Mouse (Mus musculus): Measurements from ENCODE around the gene Jag1. TPM values are rescaled to one million over a fixed set of nuclear protein-coding genes. Genes with fewer than 3 reads are reported as not detected.
A peak's percentile ranks its signal among the peaks of the same experiment; 100 is the strongest.

The Jag1 gene
- 10 to 100 TPM; 15.6 to 18.1 TPM for total RNA-seq (2021)
- long read RNA-seq, experiment 1, partial matches to known transcripts: 8 of 9 reads
- long read RNA-seq, experiment 1, other reads (novel, unspliced or antisense): 1 of 9 reads
- long read RNA-seq, experiment 2, full-length matches to known transcripts: 4 of 10 reads
- long read RNA-seq, experiment 2, partial matches to known transcripts: 2 of 10 reads
- long read RNA-seq, experiment 2, other reads (novel, unspliced or antisense): 4 of 10 reads

- DNase-seq: peak; percentile 64
Observed at GRCm38 (mm10) chr2:137116025-137116674, at the start of gene Jag1. TSS of gene Jag1 (minus strand) at chr2:137116644.

GRCm38 (mm10) chr2:137156018-137156417, 39.6 kb upstream of the Jag1 start:
- DNase-seq: no peak

GRCm38 (mm10) chr2:137153825-137154224, 37.4 kb upstream of the Jag1 start:
- no peak for DNase-seq

- no peak for DNase-seq
Observed at GRCm38 (mm10) chr2:137153172-137153667, 36.8 kb upstream of the Jag1 start.

- no peak for DNase-seq
Observed at GRCm38 (mm10) chr2:137150953-137151352, 34.5 kb upstream of the Jag1 start.

- no peak for DNase-seq
Observed at GRCm38 (mm10) chr2:137146938-137147666, 30.7 kb upstream of the Jag1 start.

- DNase-seq: no peak
Observed at GRCm38 (mm10) chr2:137138063-137138462, 21.6 kb upstream of the Jag1 start.

- DNase-seq: no peak
Observed at GRCm38 (mm10) chr2:137134035-137134434, 17.6 kb upstream of the Jag1 start.

- DNase-seq: no peak
Observed at GRCm38 (mm10) chr2:137124861-137125260, 8.4 kb upstream of the Jag1 start.

- peak; percentile 94 for DNase-seq
Observed at GRCm38 (mm10) chr2:137117321-137117690, 862 bp upstream of the Jag1 start.

GRCm38 (mm10) chr2:137116675-137117320, 354 bp upstream of the Jag1 start:
- peak; percentile 95 for DNase-seq

GRCm38 (mm10) chr2:137115241-137116024, 1.0 kb downstream of the Jag1 start:
- DNase-seq: peak; percentile 47

- DNase-seq: peak; percentile 87
Observed at GRCm38 (mm10) chr2:137114248-137115096, 2.0 kb downstream of the Jag1 start.

- DNase-seq: no peak
Observed at GRCm38 (mm10) chr2:137113288-137114061, 3.0 kb downstream of the Jag1 start.

GRCm38 (mm10) chr2:137110214-137110898, 6.1 kb downstream of the Jag1 start:
- no peak for DNase-seq

- peak; percentile 40 for DNase-seq
Observed at GRCm38 (mm10) chr2:137109321-137110213, 6.9 kb downstream of the Jag1 start.

- no peak for DNase-seq
Observed at GRCm38 (mm10) chr2:137107946-137108345, 8.5 kb downstream of the Jag1 start.

GRCm38 (mm10) chr2:137107203-137107602, 9.2 kb downstream of the Jag1 start:
- DNase-seq: no peak
